Mouse (Mus musculus): ENCODE results near the gene Hba-x. TPM values are rescaled to one million over a fixed set of nuclear protein-coding genes. Genes with fewer than 3 reads are reported as not detected.

The Hba-x gene
- 0.39 TPM in 1 of 2 replicates, not detected in the other for polyA plus RNA-seq (2015; fragmentation: Nextera tagmentation; extraction: Ambion mirVana)

DNA sequence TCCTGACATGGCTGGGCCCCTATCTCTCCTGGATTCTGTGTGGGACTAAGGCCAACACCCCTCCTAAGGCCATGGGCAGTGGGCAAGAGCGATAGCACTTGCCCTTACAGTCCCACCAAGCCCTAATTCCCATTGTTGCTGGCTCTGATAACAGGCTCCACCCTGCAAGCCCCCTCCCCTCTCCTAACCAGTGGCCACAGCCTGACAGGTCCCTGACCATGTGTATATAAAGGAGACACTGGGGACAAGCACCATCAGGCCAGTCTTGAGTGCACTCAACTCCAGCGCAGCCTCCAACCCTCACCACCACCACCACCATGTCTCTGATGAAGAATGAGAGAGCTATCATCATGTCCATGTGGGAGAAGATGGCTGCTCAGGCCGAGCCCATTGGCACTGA is at the start of gene Hba-x:
Hba-x (plus strand) TSS at position 54 of the 400 bp plus-strand sequence.

DNA sequence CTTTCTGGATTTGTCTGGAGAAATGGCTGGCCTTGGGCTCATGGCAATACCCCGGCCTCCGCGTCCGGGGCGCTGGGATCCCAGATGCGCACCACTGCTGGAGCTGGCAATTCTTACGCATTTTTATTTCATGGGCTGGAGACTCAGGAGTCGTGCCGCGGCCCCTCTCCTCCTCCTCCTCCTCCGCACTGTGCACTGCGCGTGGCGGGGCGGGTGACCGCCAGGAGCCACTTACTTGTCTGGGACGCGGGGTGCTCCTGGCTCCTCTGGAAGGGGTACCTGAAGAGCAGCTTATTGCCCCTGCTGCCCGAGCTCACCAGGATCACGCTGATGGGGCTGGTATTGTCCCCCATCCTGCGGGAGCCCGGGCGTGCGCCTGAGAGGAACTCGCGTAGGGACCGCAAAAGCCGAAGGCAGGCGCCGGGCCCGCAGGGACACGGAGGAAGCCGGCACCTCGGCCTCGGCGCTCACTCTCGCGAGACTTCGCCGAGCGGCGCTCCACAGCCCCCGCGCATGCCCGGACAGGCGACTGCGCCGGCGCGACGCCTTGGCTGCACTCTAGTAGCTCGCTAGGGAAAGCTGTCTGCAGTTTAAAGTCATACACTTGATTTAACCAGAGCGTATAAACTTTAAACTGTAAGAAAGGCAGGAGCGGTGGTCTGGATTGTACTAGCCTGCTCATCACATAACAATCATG is 8.9 kb upstream of the Hba-x start, which contains the start of gene Nprl3:
Nprl3 (minus strand) TSS at position 520 of the 697 bp plus-strand sequence.

DNA sequence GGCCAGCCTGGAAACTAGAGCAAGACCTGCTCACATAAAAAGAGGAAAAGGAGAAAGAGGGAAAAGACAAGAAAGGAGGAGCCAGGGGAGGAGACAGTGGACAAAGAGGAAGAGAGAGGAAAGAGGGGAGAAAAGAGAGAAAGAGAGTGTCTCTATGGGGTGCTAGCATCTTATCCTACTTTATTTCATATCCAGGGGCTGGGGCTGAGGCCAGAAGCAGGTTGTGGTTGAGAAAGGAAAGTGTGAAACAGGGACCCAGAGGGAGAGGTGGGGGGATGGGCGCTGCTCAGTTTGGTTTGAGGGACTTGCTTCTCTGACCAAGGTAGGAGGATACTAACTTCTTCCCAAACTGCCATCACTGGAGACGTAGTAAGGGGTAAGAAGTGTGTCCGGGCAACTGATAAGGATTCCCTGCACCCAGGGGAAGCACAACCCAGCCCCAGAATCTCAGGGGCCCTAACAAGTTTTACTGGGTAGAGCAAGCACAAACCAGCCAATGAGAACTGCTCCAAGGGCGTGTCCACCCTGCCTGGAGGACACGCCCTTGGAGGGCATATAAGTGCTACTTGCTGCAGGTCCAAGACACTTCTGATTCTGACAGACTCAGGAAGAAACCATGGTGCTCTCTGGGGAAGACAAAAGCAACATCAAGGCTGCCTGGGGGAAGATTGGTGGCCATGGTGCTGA is 7.0 kb downstream of the Hba-x start, which contains the start of gene Hba-a1:
Hba-a1 (plus strand) TSS at position 421 of the 687 bp plus-strand sequence.

DNA sequence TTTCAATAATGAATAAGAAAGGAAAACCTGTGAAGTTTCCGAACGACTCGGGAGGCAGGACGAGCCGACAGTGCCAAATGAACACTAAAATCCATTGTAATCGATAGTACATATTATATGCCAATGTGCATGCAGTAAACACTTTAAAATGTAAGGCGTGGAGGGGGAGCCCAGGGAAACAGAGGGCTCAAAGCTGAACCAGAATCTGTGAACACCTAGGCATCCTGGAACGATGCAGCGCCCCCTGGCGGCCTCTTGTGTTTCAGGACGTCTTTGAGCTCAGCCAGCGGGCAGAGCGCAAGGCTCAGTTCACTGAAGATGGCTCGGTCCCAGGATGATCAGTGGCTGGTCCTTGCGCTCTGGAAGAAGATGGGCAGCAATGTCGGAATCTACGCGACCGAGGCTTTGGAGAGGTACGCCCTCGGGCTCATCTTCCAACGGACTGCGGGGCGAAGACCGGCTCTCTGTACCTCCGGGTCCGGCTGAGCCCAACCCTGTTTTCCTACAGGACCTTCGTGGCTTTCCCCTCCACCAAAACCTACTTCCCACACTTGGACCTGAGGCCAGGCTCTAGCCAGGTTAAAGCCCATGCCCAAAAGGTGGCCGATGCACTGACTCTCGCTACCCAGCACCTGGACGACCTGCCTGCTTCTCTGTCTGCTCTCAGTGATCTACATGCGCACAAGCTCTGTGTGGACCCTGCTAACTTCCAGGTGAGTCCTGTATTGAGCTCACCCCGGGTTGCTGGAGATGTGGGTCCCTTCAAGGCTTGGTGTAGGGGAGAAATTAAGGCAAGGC is 10.7 kb downstream of the Hba-x start, which contains the start of gene Hbq1b:
Hbq1b (plus strand) TSS at position 271 of the 798 bp plus-strand sequence.

DNA sequence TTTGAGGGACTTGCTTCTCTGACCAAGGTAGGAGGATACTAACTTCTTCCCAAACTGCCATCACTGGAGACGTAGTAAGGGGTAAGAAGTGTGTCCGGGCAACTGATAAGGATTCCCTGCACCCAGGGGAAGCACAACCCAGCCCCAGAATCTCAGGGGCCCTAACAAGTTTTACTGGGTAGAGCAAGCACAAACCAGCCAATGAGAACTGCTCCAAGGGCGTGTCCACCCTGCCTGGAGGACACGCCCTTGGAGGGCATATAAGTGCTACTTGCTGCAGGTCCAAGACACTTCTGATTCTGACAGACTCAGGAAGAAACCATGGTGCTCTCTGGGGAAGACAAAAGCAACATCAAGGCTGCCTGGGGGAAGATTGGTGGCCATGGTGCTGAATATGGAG is 20.0 kb downstream of the Hba-x start, which contains the start of gene Hba-a2:
Hba-a2 (plus strand) TSS at position 287 of the 400 bp plus-strand sequence.

DNA sequence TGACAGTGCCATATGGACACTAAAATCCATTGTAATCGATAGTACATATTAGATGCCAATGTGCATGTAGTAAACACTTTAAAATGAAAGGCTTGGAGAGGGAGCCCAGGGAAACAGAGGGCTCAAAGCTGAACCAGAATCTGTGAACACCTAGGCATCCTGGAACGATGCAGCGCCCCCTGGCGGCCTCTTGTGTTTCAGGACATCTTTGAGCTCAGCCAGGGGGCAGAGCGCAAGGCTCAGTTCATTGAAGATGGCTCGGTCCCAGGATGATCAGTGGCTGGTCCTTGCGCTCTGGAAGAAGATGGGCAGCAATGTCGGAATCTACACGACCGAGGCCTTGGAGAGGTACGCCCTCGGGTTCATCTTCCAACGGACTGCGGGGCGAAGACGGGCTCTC is 23.7 kb downstream of the Hba-x start, which contains the start of gene Hbq1a:
Hbq1a (plus strand) TSS at position 205 of the 400 bp plus-strand sequence.

Other genes starting within 250 kb of the Hba-x start
- gene Il9r, start 76.1 kb upstream of the Hba-x start, polyA plus RNA-seq (2015; fragmentation: Nextera tagmentation; extraction: Ambion mirVana), result not detected in 2 replicates
- gene Snrnp25, start 71.0 kb upstream of the Hba-x start, polyA plus RNA-seq (2015; fragmentation: Nextera tagmentation; extraction: Ambion mirVana), result 48.3 and 58.2 TPM in 2 replicates
- gene Rhbdf1, start 54.1 kb upstream of the Hba-x start, polyA plus RNA-seq (2015; fragmentation: Nextera tagmentation; extraction: Ambion mirVana), result 25.0 and 25.1 TPM in 2 replicates
- gene Mpg, start 49.9 kb upstream of the Hba-x start, polyA plus RNA-seq (2015; fragmentation: Nextera tagmentation; extraction: Ambion mirVana), result 28.0 and 32.0 TPM in 2 replicates
- gene Nprl3, start 8.7 kb upstream of the Hba-x start, polyA plus RNA-seq (2015; fragmentation: Nextera tagmentation; extraction: Ambion mirVana), result 35.9 and 37.7 TPM in 2 replicates
- gene Hba-a1, start 7.1 kb downstream of the Hba-x start, polyA plus RNA-seq (2015; fragmentation: Nextera tagmentation; extraction: Ambion mirVana), result 657 and 870 TPM in 2 replicates
- 1.1 and 1.6 TPM in 2 replicates for gene Hbq1b, start 10.6 kb downstream of the Hba-x start, polyA plus RNA-seq (2015; fragmentation: Nextera tagmentation; extraction: Ambion mirVana)
- gene Hba-a2, start 20.1 kb downstream of the Hba-x start, polyA plus RNA-seq (2015; fragmentation: Nextera tagmentation; extraction: Ambion mirVana), result 1,560 and 2,040 TPM in 2 replicates
- gene Hbq1a, start 23.7 kb downstream of the Hba-x start, polyA plus RNA-seq (2015; fragmentation: Nextera tagmentation; extraction: Ambion mirVana), result 1.1 and 1.8 TPM in 2 replicates
- 7.9 and 10.1 TPM in 2 replicates for gene Sh3pxd2b, start 71.4 kb downstream of the Hba-x start, polyA plus RNA-seq (2015; fragmentation: Nextera tagmentation; extraction: Ambion mirVana)
- gene Ubtd2, start 179.0 kb downstream of the Hba-x start, polyA plus RNA-seq (2015; fragmentation: Nextera tagmentation; extraction: Ambion mirVana), result 25.4 and 28.0 TPM in 2 replicates